Mouse (Mus musculus) limb, embryonic 13.5 days (tissue): ENCODE data around the gene Exoc6. TPM values are rescaled to one million over a fixed set of nuclear protein-coding genes. Genes with fewer than 3 reads are reported as not detected.

Experiments
- ATAC-seq: fragments of 200-750 bp; cut with Nextera tagmentation; 2 replicates; pipeline ENCODE4 v1.8.0; 2017; ENCODE audit warnings: low read depth, moderate number of reproducible peaks, moderate TSS enrichment; ENCODE audit not compliant: low FRiP score
- H3K27ac ChIP-seq: fragments of 300-500 bp; sonication (generic); 2 replicates; pipeline ENCODE4 v1.5.1; 2015; ENCODE audit warnings: inconsistent platforms, mild to moderate bottlenecking, moderate library complexity
- H3K27me3 ChIP-seq: fragments of 300-500 bp; sonication (generic); 2 replicates; pipeline ENCODE4 v1.6.1; 2015; ENCODE audit warnings: mild to moderate bottlenecking, inconsistent platforms
- H3K36me3 ChIP-seq: fragments of 300-500 bp; sonication (generic); 2 replicates; pipeline ENCODE4 v1.6.1; 2015; ENCODE audit warnings: inconsistent platforms, mild to moderate bottlenecking, moderate library complexity
- H3K4me1 ChIP-seq: fragments of 300-500 bp; sonication (generic); 2 replicates; pipeline ENCODE4 v1.6.1; 2015; ENCODE audit warnings: inconsistent platforms
- H3K4me2 ChIP-seq: fragments of 300-500 bp; sonication (generic); replicated peaks from 2 replicates; pipeline ENCODE4 v1.6.1; 2015; ENCODE audit warnings: inconsistent platforms, mild to moderate bottlenecking, moderate library complexity
- H3K4me3 ChIP-seq: fragments of 300-500 bp; sonication (generic); 2 replicates; pipeline ENCODE4 v1.5.1; 2015; ENCODE audit warnings: moderate library complexity, mild to moderate bottlenecking, inconsistent platforms
- H3K9ac ChIP-seq: fragments of 300-500 bp; sonication (generic); 2 replicates; pipeline ENCODE4 v1.6.1; 2015; ENCODE audit warnings: mild to moderate bottlenecking, inconsistent platforms
- H3K9me3 ChIP-seq: fragments of 300-500 bp; sonication (generic); 2 replicates; pipeline ENCODE4 v1.6.1; 2016; ENCODE audit warnings: inconsistent platforms
- WGBS: fragments of 180-500 bp; shearing (Covaris S2); methylation state at CpG from one replicate; pipeline ENCODE4 v1.1.7; 2015; 5-methylcytosine and 5-hydroxymethylcytosine counted together
- polyA plus RNA-seq: library from polyadenylated mRNA; unstranded; fragments of >200 nt; fragmentation: Nextera tagmentation; extraction: Ambion mirVana; gene quantifications from 2 replicates; pipeline ENCODE4 v1.2.1, GENCODE M21; 2015

Exoc6 gene
- polyA plus RNA-seq = 6.9 and 7.2 TPM in 2 replicates

GRCm38 (mm10) chr19:37550101-37551039 lies at the start of gene Exoc6:
Gene Exoc6 (plus strand): TSS chr19:37550418.
- H3K27ac ChIP-seq = no peak within 1 kb of the TSS
- H3K4me3 ChIP-seq = peak within 1 kb of the TSS; percentile 76
- peak within 1 kb of the TSS; percentile 66 for H3K9ac ChIP-seq
- H3K9me3 ChIP-seq = no peaks in the 10 kb centered on the region
- peak within 1 kb of the TSS; percentile 99 for H3K4me2 ChIP-seq
- WGBS = under 1% methylated on average over 72 of the region's 89 CpGs
- H3K36me3 ChIP-seq = no peaks in the 10 kb centered on the region
- peaks cover 4% of the 10 kb centered on the region for H3K4me1 ChIP-seq
- ATAC-seq = peak; percentile 78
- peaks cover 6% of the 10 kb centered on the region for H3K27me3 ChIP-seq

DNA sequence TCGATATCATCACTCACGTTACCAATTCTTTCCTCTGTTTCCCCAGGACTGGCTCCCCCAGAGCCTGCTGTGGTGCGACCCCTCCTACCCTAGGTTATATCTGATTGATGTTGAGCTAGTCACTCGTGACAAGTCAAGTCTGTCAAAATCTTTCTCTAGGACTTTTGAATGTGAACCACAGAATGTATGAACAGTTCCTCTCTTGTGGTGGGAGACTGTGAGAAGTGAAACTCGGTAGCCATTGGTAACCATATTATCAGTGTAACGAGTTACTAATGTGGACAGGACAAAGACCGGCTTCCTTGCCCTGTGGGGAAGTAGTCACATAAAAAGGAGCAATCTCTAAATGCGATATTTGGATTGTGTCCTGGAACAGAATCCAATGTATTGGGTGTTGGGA lies 47.2 kb upstream of the Exoc6 start:
- no peak overlapping the region for H3K4me2 ChIP-seq
- H3K27me3 ChIP-seq = no peaks in the 10 kb centered on the region; the same call in 1 of the 2 replicates
- no peaks in the 10 kb centered on the region for H3K36me3 ChIP-seq
- H3K27ac ChIP-seq = no peak overlapping the region
- H3K9me3 ChIP-seq = no peaks in the 10 kb centered on the region
- H3K9ac ChIP-seq = no peak overlapping the region
- H3K4me1 ChIP-seq = no peaks in the 10 kb centered on the region
- 84% methylated on average over 8 of the region's 8 CpGs for WGBS
- ATAC-seq = no peak
- H3K4me3 ChIP-seq = no peak overlapping the region

DNA sequence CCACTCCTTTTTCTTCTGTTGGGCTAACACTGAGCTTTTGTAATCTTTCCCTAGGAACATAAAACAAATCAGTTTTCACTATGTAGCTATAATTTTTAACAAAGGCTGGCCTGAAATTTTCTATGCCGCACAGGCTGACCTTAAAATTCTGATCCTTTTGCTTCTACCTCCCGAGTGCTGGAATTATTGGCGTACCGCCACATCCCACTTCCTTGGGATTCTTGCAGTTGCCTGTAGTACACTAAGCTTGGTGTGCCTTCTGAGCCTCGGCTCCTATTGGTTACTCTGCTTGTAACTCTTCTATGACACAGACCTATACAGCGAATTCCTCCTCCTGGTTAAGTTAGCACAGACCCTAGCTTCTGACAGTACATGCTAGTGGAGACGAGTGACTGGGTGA lies 44.2 kb upstream of the Exoc6 start:
- 60% methylated on average over 7 of the region's 7 CpGs for WGBS
- no peaks in the 10 kb centered on the region for H3K36me3 ChIP-seq
- ATAC-seq = no peak

DNA sequence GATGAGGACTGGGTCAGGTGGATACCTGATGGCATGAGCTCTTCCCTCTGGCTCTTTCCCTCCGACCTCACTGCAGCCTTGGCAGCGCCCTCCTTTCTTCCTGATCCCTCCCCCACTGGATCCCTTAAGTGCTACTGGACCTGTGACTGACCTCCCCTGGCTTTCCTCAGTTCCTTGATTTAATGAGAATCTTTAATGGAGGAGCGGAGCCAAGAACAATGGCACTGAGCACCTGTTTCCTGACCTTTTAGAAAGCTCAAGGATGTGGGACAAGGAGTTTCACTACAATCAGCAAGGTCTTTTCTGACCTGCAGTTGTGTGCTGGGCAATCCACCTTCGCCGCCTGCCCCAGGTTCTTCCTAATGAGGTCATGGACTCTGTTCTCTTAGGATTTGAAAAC lies 43.6 kb upstream of the Exoc6 start:
- Histone ChIP-seq H3K27me3 (no peaks in the 10 kb centered on the region; the same call in 1 of the 2 replicates), H3K4me2 (no peak overlapping the region), H3K9me3 (no peaks in the 10 kb centered on the region), H3K27ac (no peak overlapping the region), H3K4me3 (no peak overlapping the region), H3K9ac (no peak overlapping the region), H3K4me1 (no peaks in the 10 kb centered on the region), H3K36me3 (no peaks in the 10 kb centered on the region)
- 53% methylated on average over 5 of the region's 5 CpGs for WGBS
- no peak for ATAC-seq

More for the DNA sequence above, 44.2 kb upstream of the Exoc6 start:
- H3K9me3 ChIP-seq = no peaks in the 10 kb centered on the region
- no peak overlapping the region for H3K4me3 ChIP-seq
- no peak overlapping the region for H3K9ac ChIP-seq
- no peaks in the 10 kb centered on the region; the same call in 1 of the 2 replicates for H3K27me3 ChIP-seq
- H3K4me2 ChIP-seq = no peak overlapping the region
- H3K27ac ChIP-seq = no peak overlapping the region
- no peaks in the 10 kb centered on the region for H3K4me1 ChIP-seq

GRCm38 (mm10) chr19:37509725-37510124 lies 40.5 kb upstream of the Exoc6 start:
- Histone ChIP-seq H3K4me1 (peaks cover 2% of the 10 kb centered on the region; the same call in 1 of the 2 replicates), H3K27me3 (no peaks in the 10 kb centered on the region), H3K36me3 (no peaks in the 10 kb centered on the region), H3K4me3 (no peak overlapping the region), H3K27ac (no peak overlapping the region), H3K4me2 (no peak overlapping the region), H3K9me3 (no peaks in the 10 kb centered on the region), H3K9ac (no peak overlapping the region)
- WGBS = 12% methylated on average over 11 of the region's 11 CpGs
- ATAC-seq = no peak

GRCm38 (mm10) chr19:37514811-37515292 lies 35.4 kb upstream of the Exoc6 start:
- Histone ChIP-seq H3K27me3 (no peaks in the 10 kb centered on the region), H3K27ac (no peak overlapping the region), H3K4me3 (no peak overlapping the region), H3K9ac (no peak overlapping the region), H3K9me3 (no peaks in the 10 kb centered on the region), H3K4me2 (no peak overlapping the region), H3K36me3 (no peaks in the 10 kb centered on the region), H3K4me1 (peaks cover 5% of the 10 kb centered on the region; the same call in 1 of the 2 replicates)
- 49% methylated on average over 7 of the region's 7 CpGs for WGBS
- ATAC-seq = no peak

GRCm38 (mm10) chr19:37517419-37517818 lies 32.8 kb upstream of the Exoc6 start:
- Histone ChIP-seq H3K4me2 (no peak overlapping the region), H3K36me3 (no peaks in the 10 kb centered on the region), H3K9me3 (no peaks in the 10 kb centered on the region), H3K27ac (no peak overlapping the region), H3K4me3 (no peak overlapping the region), H3K4me1 (peaks cover 5% of the 10 kb centered on the region; the same call in 1 of the 2 replicates), H3K27me3 (no peaks in the 10 kb centered on the region), H3K9ac (no peak overlapping the region)
- ATAC-seq = no peak
- 76% methylated on average over 7 of the region's 7 CpGs for WGBS

- no peak overlapping the region for H3K9ac ChIP-seq
- H3K36me3 ChIP-seq = no peaks in the 10 kb centered on the region
- H3K9me3 ChIP-seq = no peaks in the 10 kb centered on the region
- 71% methylated on average over 18 of the region's 18 CpGs for WGBS
- no peak overlapping the region for H3K27ac ChIP-seq
- ATAC-seq = no peak
- H3K4me3 ChIP-seq = no peak overlapping the region
- no peaks in the 10 kb centered on the region for H3K27me3 ChIP-seq
- no peak overlapping the region for H3K4me2 ChIP-seq
- no peaks in the 10 kb centered on the region for H3K4me1 ChIP-seq
Observed at GRCm38 (mm10) chr19:37520740-37521433, 29.3 kb upstream of the Exoc6 start.

DNA sequence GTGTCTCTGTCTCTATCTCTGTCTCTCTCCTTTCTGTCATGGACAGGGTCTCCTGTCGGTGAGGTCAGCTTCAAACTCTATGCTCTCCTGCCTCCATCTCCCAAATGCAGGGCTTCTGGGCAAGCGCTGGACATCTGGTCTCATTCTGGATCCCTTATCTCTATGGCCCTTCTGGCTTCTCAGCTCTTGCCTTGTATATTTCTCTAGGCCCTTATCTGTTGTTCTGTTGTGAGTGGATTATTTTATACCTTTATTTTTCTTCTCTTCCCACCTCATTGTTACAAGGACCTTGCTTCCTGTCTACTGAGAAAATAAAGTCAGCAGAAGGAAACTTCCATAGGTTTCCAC lies 28.8 kb upstream of the Exoc6 start:
- 86% methylated on average over 2 of the region's 2 CpGs for WGBS
- H3K27ac ChIP-seq = no peak overlapping the region
- no peak for ATAC-seq

GRCm38 (mm10) chr19:37523280-37524062 lies 26.7 kb upstream of the Exoc6 start:
- Histone ChIP-seq H3K27me3 (no peaks in the 10 kb centered on the region), H3K9ac (no peak overlapping the region), H3K36me3 (no peaks in the 10 kb centered on the region), H3K4me2 (no peak overlapping the region), H3K4me3 (no peak overlapping the region), H3K27ac (no peak overlapping the region), H3K4me1 (no peaks in the 10 kb centered on the region), H3K9me3 (no peaks in the 10 kb centered on the region)
- 82% methylated on average over 15 of the region's 15 CpGs for WGBS
- ATAC-seq = no peak

More for the DNA sequence above, 28.8 kb upstream of the Exoc6 start:
- Histone ChIP-seq H3K9me3 (no peaks in the 10 kb centered on the region), H3K4me1 (no peaks in the 10 kb centered on the region), H3K9ac (no peak overlapping the region), H3K4me2 (no peak overlapping the region), H3K27me3 (no peaks in the 10 kb centered on the region), H3K4me3 (no peak overlapping the region), H3K36me3 (no peaks in the 10 kb centered on the region)

DNA sequence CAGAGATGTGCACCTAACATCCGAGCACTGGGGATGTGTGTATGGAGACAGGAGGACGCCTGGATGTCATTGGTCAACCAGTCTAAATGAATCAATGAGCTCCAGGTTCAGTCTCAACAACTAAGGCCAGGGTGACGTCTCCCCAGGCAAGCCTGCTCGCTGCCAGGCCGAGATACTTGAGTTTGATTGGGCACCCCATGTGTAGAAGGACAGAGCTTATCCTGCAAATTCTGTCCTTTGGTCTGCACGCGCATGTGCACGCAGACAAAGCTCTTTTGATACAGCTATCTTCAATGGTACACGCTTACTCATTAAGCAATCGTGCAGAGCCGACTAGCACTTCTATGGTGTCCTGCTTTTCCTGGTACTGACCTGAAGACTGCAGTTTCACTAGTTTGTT lies 24.3 kb upstream of the Exoc6 start:
- H3K27me3 ChIP-seq = no peaks in the 10 kb centered on the region
- no peak overlapping the region for H3K9ac ChIP-seq
- WGBS = 86% methylated on average over 11 of the region's 11 CpGs
- no peak overlapping the region for H3K4me2 ChIP-seq
- H3K4me1 ChIP-seq = no peaks in the 10 kb centered on the region
- no peak overlapping the region for H3K4me3 ChIP-seq
- H3K27ac ChIP-seq = no peak overlapping the region
- H3K9me3 ChIP-seq = no peaks in the 10 kb centered on the region
- no peaks in the 10 kb centered on the region for H3K36me3 ChIP-seq
- no peak for ATAC-seq
